Mouse (Mus musculus): ENCODE results near the gene Hist1h3c. TPM values are rescaled to one million over a fixed set of nuclear protein-coding genes. Genes with fewer than 3 reads are reported as not detected.
A peak's percentile ranks its signal among the peaks of the same experiment; 100 is the strongest.
"Not testable (repeated sequence)": the region's sequence is repeated elsewhere in the genome, so short reads cannot be mapped to it uniquely, and the experiment has no call there.

Gene Hist1h3c
- polyA plus RNA-seq, 1 experiment = 3.6 TPM

DNA sequence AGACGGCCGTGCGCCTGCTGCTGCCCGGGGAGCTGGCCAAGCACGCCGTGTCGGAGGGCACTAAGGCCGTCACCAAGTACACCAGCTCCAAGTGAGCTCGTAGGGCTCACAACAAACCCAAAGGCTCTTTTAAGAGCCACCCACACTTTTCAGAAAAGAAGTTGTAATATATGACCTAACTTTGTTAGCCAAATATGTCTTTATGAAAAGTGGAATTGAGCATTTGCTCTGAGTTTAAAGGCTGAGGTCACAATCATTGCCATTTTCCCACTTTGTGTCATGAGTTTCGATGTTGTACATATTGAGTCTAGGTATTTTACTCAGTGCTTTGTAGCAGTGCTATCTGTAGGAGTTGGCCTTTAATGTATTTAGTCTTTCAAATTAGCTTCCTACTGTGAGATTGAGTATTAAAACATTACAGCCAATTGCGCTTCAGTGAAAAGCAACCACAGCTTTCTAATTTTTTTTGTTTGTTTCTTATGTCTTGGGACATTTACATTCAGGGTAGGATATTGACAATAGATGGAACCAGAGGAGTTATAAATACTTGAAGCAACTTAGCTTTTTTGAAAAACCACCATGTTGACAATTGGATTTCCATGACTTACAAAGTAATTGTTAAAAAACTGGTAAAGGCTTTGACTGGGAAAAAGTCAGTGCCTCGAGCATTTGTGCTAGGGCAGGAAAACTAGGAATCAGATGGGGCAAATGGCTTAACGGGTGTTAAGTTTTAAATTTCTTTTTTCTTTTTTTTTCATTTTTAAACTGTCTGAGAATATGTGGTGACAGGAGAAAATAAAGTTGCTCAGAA lies 1.9 kb upstream of the Hist1h3c start:
- H3K27ac ChIP-seq (ENCODE audit: insufficient read depth, low read length) = peak overlapping the region; percentile 81
- H3K9me3 ChIP-seq (replicated peaks; ENCODE audit: control insufficient read depth, insufficient read depth, low read length, poor library complexity, severe bottlenecking) = no peaks in the 10 kb centered on the region
- peak overlapping the region; percentile 86 for H3K9ac ChIP-seq (ENCODE audit: low read depth, poor library complexity, severe bottlenecking)
- no peaks in the 10 kb centered on the region for H3K27me3 ChIP-seq (ENCODE audit: control insufficient read depth, insufficient read depth, low read length, poor library complexity, severe bottlenecking)
- H3K4me3 ChIP-seq (ENCODE audit: low read depth, low read length) = peak overlapping the region; percentile 31
- peaks cover 2% of the 10 kb centered on the region for H3K4me1 ChIP-seq (ENCODE audit: control insufficient read depth, insufficient read depth, low read length)
- H3K36me3 ChIP-seq (ENCODE audit: control insufficient read depth, insufficient read depth, low read length, poor library complexity, severe bottlenecking) = no peaks in the 10 kb centered on the region
- TF ChIP-seq CTCF (IDR thresholded peaks at IDR 0.05; ENCODE audit: low read depth, low read length) (no peak), POLR2A (IDR thresholded peaks at IDR 0.05; ENCODE audit: insufficient read depth, low read length) (no peak), EP300 (IDR thresholded peaks at IDR 0.05; ENCODE audit: insufficient read depth, low read depth, low read length) (no peak)

DNA sequence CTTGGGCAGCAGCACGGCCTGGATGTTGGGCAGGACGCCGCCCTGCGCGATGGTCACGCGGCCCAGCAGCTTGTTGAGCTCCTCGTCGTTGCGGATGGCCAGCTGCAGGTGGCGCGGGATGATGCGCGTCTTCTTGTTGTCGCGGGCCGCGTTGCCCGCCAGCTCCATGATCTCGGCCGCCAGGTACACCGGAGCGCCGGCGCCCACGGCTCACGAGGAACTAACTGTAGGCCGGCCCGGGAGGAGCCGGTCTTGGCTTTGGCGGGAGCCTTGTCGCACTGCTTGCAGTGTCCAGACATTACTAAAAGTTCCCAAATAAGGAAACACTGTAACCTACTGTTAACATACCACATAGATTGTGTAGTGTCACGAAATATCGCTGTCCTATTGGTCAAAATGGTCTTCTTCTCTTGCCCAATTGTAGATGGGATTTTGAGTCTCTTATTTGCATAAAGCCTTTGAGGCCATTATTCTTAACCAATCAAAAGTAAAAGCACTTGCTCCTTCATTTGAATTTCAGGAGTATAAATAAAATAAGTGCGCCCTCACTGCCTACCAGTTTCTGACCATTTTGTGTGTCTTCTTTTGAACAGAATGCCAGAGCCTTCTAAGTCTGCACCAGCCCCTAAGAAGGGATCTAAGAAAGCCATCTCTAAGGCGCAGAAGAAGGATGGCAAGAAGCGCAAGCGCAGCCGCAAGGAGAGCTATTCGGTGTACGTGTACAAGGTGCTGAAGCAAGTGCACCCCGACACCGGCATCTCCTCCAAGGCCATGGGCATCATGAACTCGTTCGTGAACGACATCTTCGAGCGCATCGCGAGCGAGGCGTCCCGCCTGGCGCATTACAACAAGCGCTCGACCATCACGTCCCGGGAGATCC lies 1.0 kb upstream of the Hist1h3c start, which contains the start of gene Hist1h2bb:
Gene Hist1h2bb (plus strand): TSS at position 534 of the 880 bp plus-strand sequence.
- not testable (repeated sequence) for H3K36me3 ChIP-seq (ENCODE audit: control insufficient read depth, insufficient read depth, low read length, poor library complexity, severe bottlenecking); H3K9me3 ChIP-seq (replicated peaks; ENCODE audit: control insufficient read depth, insufficient read depth, low read length, poor library complexity, severe bottlenecking); H3K27me3 ChIP-seq (ENCODE audit: control insufficient read depth, insufficient read depth, low read length, poor library complexity, severe bottlenecking); H3K4me1 ChIP-seq (ENCODE audit: control insufficient read depth, insufficient read depth, low read length)
- peak; percentile 92 for TF ChIP-seq POLR2A (IDR thresholded peaks at IDR 0.05; ENCODE audit: insufficient read depth, low read length)
- peak within 1 kb of the TSS; percentile 78 for H3K4me3 ChIP-seq (ENCODE audit: low read depth, low read length)
- peak within 1 kb of the TSS; percentile 99 for H3K27ac ChIP-seq (ENCODE audit: insufficient read depth, low read length)
- H3K9ac ChIP-seq (ENCODE audit: low read depth, poor library complexity, severe bottlenecking) = peak within 1 kb of the TSS; percentile 92

DNA sequence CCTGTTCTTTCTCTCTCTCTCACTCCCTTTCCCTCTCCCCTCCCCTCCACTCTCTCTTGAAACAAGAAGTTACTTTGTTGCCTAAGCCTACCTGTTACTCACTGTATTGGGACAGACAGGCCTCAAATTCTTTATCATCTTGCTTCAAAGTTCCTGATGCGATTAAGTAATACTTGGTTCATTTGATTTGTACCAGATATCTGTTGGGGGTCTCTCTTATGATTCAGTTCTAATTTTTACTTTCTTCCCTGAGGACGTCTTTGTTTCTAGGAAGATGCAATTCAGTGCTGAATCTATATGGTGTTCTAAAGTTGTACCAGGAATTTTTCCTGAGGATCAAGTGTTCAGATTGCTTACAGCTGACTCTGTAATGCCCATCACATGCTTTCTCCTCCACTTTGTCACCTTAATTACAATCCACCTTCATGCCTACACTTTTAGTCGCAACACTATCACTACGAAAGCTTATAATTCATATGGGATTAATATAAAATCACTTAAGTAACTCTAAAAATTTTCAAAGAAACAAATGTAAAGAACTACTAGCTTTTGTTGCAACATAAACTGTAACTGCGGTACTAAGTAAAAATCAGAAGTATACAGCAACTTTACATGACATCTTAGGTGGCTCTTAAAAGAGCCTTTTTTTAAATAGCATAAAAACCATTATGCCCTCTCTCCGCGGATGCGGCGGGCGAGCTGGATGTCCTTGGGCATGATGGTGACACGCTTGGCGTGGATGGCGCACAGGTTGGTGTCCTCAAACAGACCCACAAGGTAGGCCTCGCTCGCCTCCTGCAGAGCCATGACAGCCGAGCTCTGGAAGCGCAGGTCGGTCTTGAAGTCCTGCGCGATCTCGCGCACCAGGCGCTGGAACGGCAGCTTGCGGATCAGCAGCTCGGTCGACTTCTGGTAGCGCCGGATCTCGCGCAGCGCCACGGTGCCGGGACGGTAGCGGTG lies 701 bp downstream of the Hist1h3c start:
- peaks cover 2% of the 10 kb centered on the region for H3K4me1 ChIP-seq (ENCODE audit: control insufficient read depth, insufficient read depth, low read length)
- peak overlapping the region; percentile 71 for H3K4me3 ChIP-seq (ENCODE audit: low read depth, low read length)
- TF ChIP-seq POLR2A (IDR thresholded peaks at IDR 0.05; ENCODE audit: insufficient read depth, low read length) (no peak), EP300 (IDR thresholded peaks at IDR 0.05; ENCODE audit: insufficient read depth, low read depth, low read length) (no peak), CTCF (IDR thresholded peaks at IDR 0.05; ENCODE audit: low read depth, low read length) (no peak)
- peak overlapping the region; percentile 91 for H3K9ac ChIP-seq (ENCODE audit: low read depth, poor library complexity, severe bottlenecking)
- no peaks in the 10 kb centered on the region for H3K9me3 ChIP-seq (replicated peaks; ENCODE audit: control insufficient read depth, insufficient read depth, low read length, poor library complexity, severe bottlenecking)
- no peaks in the 10 kb centered on the region for H3K36me3 ChIP-seq (ENCODE audit: control insufficient read depth, insufficient read depth, low read length, poor library complexity, severe bottlenecking)
- H3K27ac ChIP-seq (ENCODE audit: insufficient read depth, low read length) = peak overlapping the region; percentile 95
- no peaks in the 10 kb centered on the region for H3K27me3 ChIP-seq (ENCODE audit: control insufficient read depth, insufficient read depth, low read length, poor library complexity, severe bottlenecking)

DNA sequence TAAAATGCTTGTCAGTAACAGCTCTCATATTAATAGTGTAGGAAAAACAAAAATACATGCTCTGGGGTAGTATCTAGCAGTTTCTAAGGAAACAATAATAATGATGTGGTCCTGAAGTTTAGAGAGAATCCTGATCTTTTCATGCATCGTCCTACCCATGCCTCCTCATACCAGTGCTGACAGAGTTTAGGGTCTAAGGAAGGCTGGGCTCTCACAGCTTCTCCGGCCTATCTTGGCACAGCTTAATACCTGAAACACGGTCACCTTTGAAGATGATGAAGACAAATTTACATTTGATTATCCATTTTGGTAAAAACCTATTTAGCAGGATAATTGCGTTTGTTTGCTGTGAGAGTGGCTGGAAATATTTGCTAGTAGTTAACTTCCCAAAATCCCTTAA lies 1.4 kb downstream of the Hist1h3c start:
- Histone ChIP-seq H3K4me1 (ENCODE audit: control insufficient read depth, insufficient read depth, low read length) (peaks cover 2% of the 10 kb centered on the region), H3K27me3 (ENCODE audit: control insufficient read depth, insufficient read depth, low read length, poor library complexity, severe bottlenecking) (no peaks in the 10 kb centered on the region), H3K9ac (ENCODE audit: low read depth, poor library complexity, severe bottlenecking) (peak overlapping the region; percentile 91), H3K9me3 (replicated peaks; ENCODE audit: control insufficient read depth, insufficient read depth, low read length, poor library complexity, severe bottlenecking) (no peaks in the 10 kb centered on the region), H3K4me3 (ENCODE audit: low read depth, low read length) (peak overlapping the region; percentile 56; the same call in 1 of the 2 replicates), H3K27ac (ENCODE audit: insufficient read depth, low read length) (peak overlapping the region; percentile 95), H3K36me3 (ENCODE audit: control insufficient read depth, insufficient read depth, low read length, poor library complexity, severe bottlenecking) (no peaks in the 10 kb centered on the region)
- no peak for TF ChIP-seq CTCF (IDR thresholded peaks at IDR 0.05; ENCODE audit: low read depth, low read length)
- TF ChIP-seq POLR2A (IDR thresholded peaks at IDR 0.05; ENCODE audit: insufficient read depth, low read length) = no peak

DNA sequence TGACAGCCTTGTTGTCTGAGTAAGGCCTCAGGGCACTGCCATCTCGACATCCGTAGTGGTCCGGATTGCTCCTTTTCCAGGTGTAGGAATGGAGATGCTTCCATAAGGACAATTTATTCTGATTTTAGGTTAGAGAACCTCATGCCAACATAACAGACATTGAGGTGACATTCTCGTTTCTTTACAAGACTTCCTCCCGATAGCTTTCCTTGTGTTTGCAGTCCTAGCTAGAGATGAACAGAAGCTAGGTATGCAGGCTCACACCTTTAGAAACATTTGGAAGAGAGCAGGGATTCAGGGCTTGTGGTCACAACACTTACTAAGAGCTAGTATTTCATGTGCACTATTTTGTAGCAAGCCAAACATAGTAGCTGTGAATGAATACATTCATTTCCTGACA lies 2.2 kb downstream of the Hist1h3c start:
- TF ChIP-seq POLR2A (IDR thresholded peaks at IDR 0.05; ENCODE audit: insufficient read depth, low read length) (no peak), EP300 (IDR thresholded peaks at IDR 0.05; ENCODE audit: insufficient read depth, low read depth, low read length) (no peak), CTCF (IDR thresholded peaks at IDR 0.05; ENCODE audit: low read depth, low read length) (no peak)
- no peaks in the 10 kb centered on the region for H3K27me3 ChIP-seq (ENCODE audit: control insufficient read depth, insufficient read depth, low read length, poor library complexity, severe bottlenecking)
- H3K27ac ChIP-seq (ENCODE audit: insufficient read depth, low read length) = peak overlapping the region; percentile 80
- H3K4me3 ChIP-seq (ENCODE audit: low read depth, low read length) = no peak overlapping the region
- no peaks in the 10 kb centered on the region for H3K9me3 ChIP-seq (replicated peaks; ENCODE audit: control insufficient read depth, insufficient read depth, low read length, poor library complexity, severe bottlenecking)
- no peaks in the 10 kb centered on the region for H3K36me3 ChIP-seq (ENCODE audit: control insufficient read depth, insufficient read depth, low read length, poor library complexity, severe bottlenecking)
- H3K4me1 ChIP-seq (ENCODE audit: control insufficient read depth, insufficient read depth, low read length) = no peaks in the 10 kb centered on the region
- 0 out of 2 replicates have a peak overlapping the region, but pooled peaks have one; percentile 36 for H3K9ac ChIP-seq (ENCODE audit: low read depth, poor library complexity, severe bottlenecking)
